13 mouse cellular contexts compared by ENCODE assay signal in the genomic region with DNA sequence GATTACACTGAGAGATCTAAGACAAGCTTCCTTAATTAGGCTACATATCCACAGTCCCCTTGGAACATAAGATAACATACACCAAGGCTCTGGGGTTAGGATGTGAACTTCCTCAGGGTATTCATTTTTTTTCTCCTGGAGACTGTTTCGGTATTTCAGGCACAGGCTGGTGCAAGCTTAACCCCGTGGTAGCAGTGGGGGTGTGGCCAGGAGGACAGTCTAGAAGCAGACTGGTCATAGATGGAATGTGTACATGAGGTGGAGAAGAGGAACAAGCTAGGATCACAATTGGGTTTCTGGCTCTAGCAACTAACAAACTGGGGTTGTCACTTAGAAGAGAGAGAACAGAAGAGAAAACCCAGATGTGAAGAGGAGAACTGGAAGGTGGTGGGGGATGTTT. TPM values are rescaled to one million over a fixed set of nuclear protein-coding genes. Genes with fewer than 3 reads are reported as not detected.
DNase-seq lines count a peak whose midpoint lies in the region; ATAC-seq and TF ChIP-seq lines count a peak whose summit lies in the region.
"Had no signal": no experiment of that assay in that cellular context is flagged by ENCODE, and none has a peak within 500 bp of the region (broad histone marks: within the 10 kb centered on the region; RNA-seq: fewer than 3 reads in every experiment).

No protein-coding gene starts in this region.

- H3K9me3 ChIP-seq in heart, embryonic 15.5 days (replicated peaks): no peaks in the 10 kb centered on the region
- H3K9me3 ChIP-seq in kidney, postnatal 0 days (replicated peaks; ENCODE audit: low read length): no peaks in the 10 kb centered on the region
- no peaks in the 10 kb centered on the region for H3K9me3 ChIP-seq in intestine, embryonic 15.5 days
- H3K9me3 ChIP-seq in stomach, postnatal 0 days (ENCODE audit: control insufficient read depth, low read length): no peaks in the 10 kb centered on the region

- no peak for TF ChIP-seq EP300 in stomach, postnatal 0 days (optimal IDR thresholded peaks at IDR 0.05)

- H3K4me1 ChIP-seq in heart, embryonic 15.5 days (replicated peaks): peaks cover 15% of the 10 kb centered on the region
- peaks cover 17% of the 10 kb centered on the region; the same call in 1 of the 2 replicates for H3K4me1 ChIP-seq in kidney, postnatal 0 days (replicated peaks; ENCODE audit: insufficient read depth, low read length)
- H3K4me1 ChIP-seq in intestine, embryonic 15.5 days (replicated peaks): peaks cover 8% of the 10 kb centered on the region; the same call in 1 of the 2 replicates
- 0 out of 2 replicates have a peak, but pooled peaks cover 2% of the 10 kb centered on the region for H3K4me1 ChIP-seq in stomach, postnatal 0 days (replicated peaks; ENCODE audit: control insufficient read depth, insufficient read depth)

- no peak for ATAC-seq in heart, embryonic 15.5 days (replicated peaks; ENCODE audit: insufficient number of reproducible peaks, insufficient read depth, low FRiP score, low read depth)
- ATAC-seq in kidney, postnatal 0 days (replicated peaks; ENCODE audit: low FRiP score, low read depth): no peak; the same call in 1 of the 2 replicates
- no peak for ATAC-seq in intestine, embryonic 15.5 days
- ATAC-seq in stomach, postnatal 0 days (ENCODE audit: low FRiP score, low TSS enrichment): no peak
- ATAC-seq: forebrain, embryonic 16.5 days; inflammation-experienced regulatory T-cells, adult 6 months; liver, postnatal 0 days had no signal

- H3K4me3 ChIP-seq in heart, embryonic 15.5 days: no peak overlapping the region
- no peak overlapping the region for H3K4me3 ChIP-seq in kidney, postnatal 0 days (replicated peaks; ENCODE audit: low read depth, low read length)
- H3K4me3 ChIP-seq in intestine, embryonic 15.5 days (replicated peaks): no peak overlapping the region
- no peak overlapping the region for H3K4me3 ChIP-seq in stomach, postnatal 0 days (ENCODE audit: low read depth, low read length)

- H3K9ac ChIP-seq in heart, embryonic 15.5 days: no peak overlapping the region
- H3K9ac ChIP-seq in kidney, postnatal 0 days (ENCODE audit: low read depth, low read length): no peak overlapping the region
- H3K9ac ChIP-seq in intestine, embryonic 15.5 days: no peak overlapping the region
- no peak overlapping the region for H3K9ac ChIP-seq in stomach, postnatal 0 days (ENCODE audit: low read length)
- H3K9ac ChIP-seq: liver, postnatal 0 days had no signal

- WGBS in heart, embryonic 15.5 days: 14% methylated on average over 2 of the region's 2 CpGs
- WGBS in kidney, postnatal 0 days: 12% methylated on average over 2 of the region's 2 CpGs
- 31% methylated on average over 2 of the region's 2 CpGs for WGBS in intestine, embryonic 15.5 days
- WGBS in stomach, postnatal 0 days: 22% methylated on average over 2 of the region's 2 CpGs

- no peak overlapping the region for H3K4me2 ChIP-seq in heart, embryonic 15.5 days
- no peak overlapping the region for H3K4me2 ChIP-seq in kidney, postnatal 0 days (ENCODE audit: low read length)
- H3K4me2 ChIP-seq in intestine, embryonic 15.5 days (replicated peaks): no peak overlapping the region
- H3K4me2 ChIP-seq in stomach, postnatal 0 days (replicated peaks; ENCODE audit: low read depth): no peak overlapping the region

- DNase-seq in heart, postnatal 14 days: no peak
- peak; percentile 27 for DNase-seq in kidney, postnatal 0 days (ENCODE audit: low spot score)
- DNase-seq in kidney, adult 18-20 months: no peak
- no peak for DNase-seq in stomach, postnatal 0 days (ENCODE audit: low spot score)
- no peak for DNase-seq in adrenal gland, adult (ENCODE audit: inconsistent age in 2 of 2, low spot score in 1 of 2)
- DNase-seq: cerebellum, adult 8-10 months; liver, postnatal 0 days; midbrain, embryonic 14.5 days; thymus, adult 18-20 months had no signal

- no peak for TF ChIP-seq CTCF in kidney, postnatal 0 days (IDR thresholded peaks at IDR 0.05; ENCODE audit: low read depth)
- no peak for TF ChIP-seq CTCF in stomach, postnatal 0 days (IDR thresholded peaks at IDR 0.05; ENCODE audit: low read depth)

- H3K27ac ChIP-seq in heart, embryonic 15.5 days: peak overlapping the region; percentile 71
- H3K27ac ChIP-seq in kidney, postnatal 0 days: peak overlapping the region; percentile 77
- peak overlapping the region; percentile 30 for H3K27ac ChIP-seq in intestine, embryonic 15.5 days
- peak overlapping the region; percentile 35; the same call in 1 of the 2 replicates for H3K27ac ChIP-seq in stomach, postnatal 0 days (replicated peaks)

- intact Hi-C loops in heart, postnatal 14 days (cut with DNase I): no loop called here

- no peaks in the 10 kb centered on the region for H3K27me3 ChIP-seq in heart, embryonic 15.5 days
- no peaks in the 10 kb centered on the region for H3K27me3 ChIP-seq in kidney, postnatal 0 days (ENCODE audit: insufficient read depth, low read length)
- H3K27me3 ChIP-seq in intestine, embryonic 15.5 days (replicated peaks): no peaks in the 10 kb centered on the region
- no peaks in the 10 kb centered on the region for H3K27me3 ChIP-seq in stomach, postnatal 0 days (ENCODE audit: control insufficient read depth, insufficient read depth, low read length)

- H3K36me3 ChIP-seq in heart, embryonic 15.5 days: no peaks in the 10 kb centered on the region
- no peaks in the 10 kb centered on the region for H3K36me3 ChIP-seq in kidney, postnatal 0 days (ENCODE audit: insufficient read depth, low read length)
- H3K36me3 ChIP-seq in intestine, embryonic 15.5 days: no peaks in the 10 kb centered on the region
- no peaks in the 10 kb centered on the region for H3K36me3 ChIP-seq in stomach, postnatal 0 days (ENCODE audit: control insufficient read depth, insufficient read depth, low read length)

RNA-seq across cellular contexts. Expression of gene Sox13, which starts 47.4 kb away (rescaled TPM):
- polyA plus RNA-seq in heart, embryonic 15.5 days (2015; fragmentation: Nextera tagmentation; extraction: Ambion mirVana): 4.5 and 6.2 TPM in 2 replicates
- total RNA-seq in heart, postnatal 14 days (2021): 10 to 100 TPM; 22.3 to 23.9 TPM
- polyA plus RNA-seq in kidney, postnatal 0 days (2015; fragmentation: Nextera tagmentation; extraction: Ambion mirVana): 12.0 and 13.7 TPM in 2 replicates
- polyA plus RNA-seq in intestine, embryonic 15.5 days (2015; fragmentation: Nextera tagmentation; extraction: Ambion mirVana): 9.0 and 11.4 TPM in 2 replicates
- polyA plus RNA-seq in stomach, postnatal 0 days (2015; fragmentation: Nextera tagmentation; extraction: Ambion mirVana): 3.7 and 5.0 TPM in 2 replicates
- polyA plus RNA-seq: inflammation-experienced regulatory T-cells, adult 6 months had no signal
